Mouse (Mus musculus) lung, postnatal 0 days (tissue): ENCODE results near the gene Sparcl1. TPM values are rescaled to one million over a fixed set of nuclear protein-coding genes. Genes with fewer than 3 reads are reported as not detected.

ENCODE experiments used
- ATAC-seq: fragments of 200-750 bp; cut with Nextera tagmentation; 2 replicates; pipeline ENCODE4 v1.8.0; 2017; ENCODE audit warnings: moderate library complexity
- DNase-seq: peaks from one replicate; pipeline ENCODE4 v3.0.0-alpha.2; 2016; ENCODE audit warnings: low spot score
- H3K27ac ChIP-seq: fragments of 300-500 bp; sonication (generic); 2 replicates; pipeline ENCODE4 v1.5.1; 2014; ENCODE audit warnings: antibody characterized with exemption, mild to moderate bottlenecking, low read length, mixed read lengths
- H3K27me3 ChIP-seq: fragments of 300-500 bp; sonication (generic); replicated peaks from 2 replicates; pipeline ENCODE4 v1.6.1; 2014; ENCODE audit warnings: low read length, mixed read lengths; ENCODE audit not compliant: insufficient read depth
- H3K36me3 ChIP-seq: fragments of 300-500 bp; sonication (generic); 2 replicates; pipeline ENCODE4 v1.6.1; 2014; ENCODE audit warnings: low read length, mixed read lengths; ENCODE audit not compliant: insufficient read depth
- H3K4me1 ChIP-seq: fragments of 300-500 bp; sonication (generic); 2 replicates; pipeline ENCODE4 v1.6.1; 2014; ENCODE audit warnings: antibody characterized with exemption, low read depth, low read length, mixed read lengths; ENCODE audit not compliant: insufficient read depth
- H3K4me2 ChIP-seq: fragments of 300-500 bp; sonication (generic); replicated peaks from 2 replicates; pipeline ENCODE4 v1.6.1; 2014; ENCODE audit warnings: low read depth, mild to moderate bottlenecking, low read length, moderate library complexity, mixed read lengths
- H3K4me3 ChIP-seq: fragments of 300-500 bp; sonication (generic); 2 replicates; pipeline ENCODE4 v1.5.1; 2014; ENCODE audit warnings: low read depth, low read length
- H3K9ac ChIP-seq: fragments of 300-500 bp; sonication (generic); replicated peaks from 2 replicates; pipeline ENCODE4 v1.6.1; 2014; ENCODE audit warnings: low read depth, mild to moderate bottlenecking
- H3K9me3 ChIP-seq: fragments of 300-500 bp; sonication (generic); 2 replicates; pipeline ENCODE4 v1.6.1; 2016; ENCODE audit warnings: low read length, mixed read lengths
- CTCF ChIP-seq: IDR thresholded peaks from 2 replicates; pipeline ENCODE4 v1.5.1; 2016; ENCODE audit warnings: antibody characterized with exemption, mild to moderate bottlenecking
- EP300 ChIP-seq: IDR thresholded peaks from 2 replicates; pipeline ENCODE4 v1.6.1; 2016; ENCODE audit warnings: antibody characterized with exemption, mild to moderate bottlenecking, control low read depth
- WGBS: fragments of 180-500 bp; shearing (Covaris S2); extraction: QIAGEN DNeasy Blood & Tissue Kit; methylation state at CpG from one replicate; pipeline ENCODE4 v1.1.7; 2014; 5-methylcytosine and 5-hydroxymethylcytosine counted together
- polyA plus RNA-seq: library from polyadenylated mRNA; unstranded; fragments of >200 nt; fragmentation: Nextera tagmentation; extraction: Ambion mirVana; gene quantifications from 2 replicates; pipeline ENCODE4 v1.2.1, GENCODE M21; 2015

The Sparcl1 gene
- polyA plus RNA-seq, 1 experiment from 2014 or later = 285 TPM

DNA sequence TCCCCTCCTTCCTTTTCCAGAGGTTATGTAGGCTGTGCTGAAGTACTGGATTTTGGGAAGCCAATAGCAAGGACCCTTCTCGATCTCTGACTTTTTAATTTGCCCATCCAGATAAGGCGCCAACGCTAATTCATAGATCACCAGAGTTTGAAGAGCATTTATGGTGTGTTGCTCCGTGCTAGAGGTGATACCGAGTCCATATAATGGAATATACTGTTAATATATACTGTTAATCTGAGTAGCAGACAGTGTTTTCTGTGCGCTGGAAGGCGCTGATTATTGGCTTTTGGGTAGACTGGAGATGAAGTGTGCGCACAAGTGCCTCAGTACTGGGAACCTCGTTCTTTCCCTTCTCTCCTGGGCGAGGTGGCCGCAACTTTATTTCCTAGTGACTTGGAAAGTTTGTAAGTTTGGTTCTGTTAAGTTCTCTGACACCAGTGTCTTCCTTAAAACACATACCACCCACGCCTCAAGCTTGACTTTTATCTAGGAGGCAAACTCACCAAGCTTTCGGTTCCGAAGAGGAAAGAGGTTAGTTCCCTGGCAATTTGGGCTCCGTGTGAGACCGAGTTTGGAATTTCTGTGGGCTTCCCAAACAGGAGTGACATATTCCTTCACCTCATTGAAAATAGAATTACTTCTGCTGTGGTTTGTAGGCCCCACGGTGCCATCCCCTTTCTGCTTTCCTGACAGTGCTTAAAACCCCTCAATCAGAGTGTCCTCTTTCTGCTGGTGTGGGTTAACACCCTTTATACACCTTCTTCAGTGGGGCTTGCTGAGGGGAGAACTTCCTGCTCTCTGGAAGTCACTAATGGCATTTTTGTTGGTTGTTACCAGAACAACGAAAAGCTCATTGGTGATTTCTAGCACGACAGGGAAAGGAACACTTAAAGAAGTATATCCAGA is 66.1 kb downstream of the Sparcl1 start:
- H3K4me3 ChIP-seq = peak overlapping the region; percentile 86
- DNase-seq = peak; percentile 31
- peak overlapping the region; percentile 94 for H3K27ac ChIP-seq
- no peak for ATAC-seq
- under 1% methylated on average over 19 of the region's 19 CpGs for WGBS
- H3K9me3 ChIP-seq = no peaks in the 10 kb centered on the region
- H3K9ac ChIP-seq = peak overlapping the region; percentile 85
- TF ChIP-seq EP300 = no peak
- TF ChIP-seq CTCF = no peak
- H3K4me2 ChIP-seq = peak overlapping the region; percentile 78
- peaks cover 12% of the 10 kb centered on the region; the same call in 1 of the 2 replicates for H3K36me3 ChIP-seq
- no peaks in the 10 kb centered on the region for H3K27me3 ChIP-seq
- H3K4me1 ChIP-seq = peaks cover 8% of the 10 kb centered on the region; the same call in 1 of the 2 replicates

DNA sequence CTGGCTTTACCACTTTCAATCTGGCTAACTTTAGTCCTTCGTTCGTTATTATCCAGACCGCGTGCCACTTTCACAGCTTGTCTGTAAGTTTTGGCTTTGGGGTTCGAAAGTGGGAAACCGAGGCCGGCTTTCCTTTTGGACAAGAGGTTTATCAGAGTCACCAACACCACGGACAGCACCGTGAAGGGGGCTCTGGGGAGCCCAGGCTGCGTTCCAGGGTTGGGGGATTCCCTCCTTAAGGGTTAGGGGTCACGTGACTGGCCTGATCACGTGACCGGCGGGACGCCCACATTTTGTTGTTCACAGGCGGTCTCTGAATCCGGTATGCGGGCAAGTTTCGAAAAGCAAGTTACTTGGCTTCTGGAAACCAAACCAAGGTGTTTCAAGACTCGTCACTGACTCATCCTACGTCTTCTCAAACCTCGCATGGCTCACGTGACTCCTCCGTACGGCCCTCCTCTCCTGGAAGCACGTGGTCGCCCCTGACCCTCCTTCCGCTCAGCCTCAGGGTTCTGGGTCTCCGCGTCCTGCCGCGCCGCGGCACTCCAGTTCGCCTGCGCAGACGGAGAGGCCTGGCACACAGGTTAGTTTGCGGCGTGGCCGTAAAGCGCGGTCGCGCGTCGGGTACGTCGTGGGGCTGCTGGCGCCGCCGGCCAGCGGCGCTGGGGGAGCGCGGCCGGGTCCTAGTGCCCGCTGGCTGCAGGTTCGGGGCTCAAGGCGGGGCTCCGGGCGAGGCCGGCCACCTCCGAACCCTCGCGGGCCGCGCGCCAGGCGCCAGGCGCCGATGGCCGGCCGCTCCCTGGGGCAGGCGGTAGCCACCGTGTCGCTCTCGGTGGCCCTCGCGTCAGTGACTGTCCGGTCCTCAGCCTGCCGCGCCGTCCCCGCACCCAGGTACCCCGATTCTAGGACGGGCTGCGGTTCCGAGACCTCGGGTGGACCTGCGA is 67.0 kb downstream of the Sparcl1 start, which contains the start of gene Nudt9:
Gene Nudt9 (plus strand): TSS at position 51 of the 944 bp plus-strand sequence.
- Histone ChIP-seq H3K9me3 (no peaks in the 10 kb centered on the region), H3K27me3 (no peaks in the 10 kb centered on the region), H3K36me3 (peaks cover 11% of the 10 kb centered on the region; the same call in 1 of the 2 replicates), H3K9ac (peak within 1 kb of the TSS; percentile 85), H3K4me3 (peak within 1 kb of the TSS; percentile 86), H3K27ac (peak within 1 kb of the TSS; percentile 94), H3K4me2 (peak within 1 kb of the TSS; percentile 78), H3K4me1 (peaks cover 8% of the 10 kb centered on the region; the same call in 1 of the 2 replicates)
- 6% methylated on average over 68 of the region's 90 CpGs for WGBS
- TF ChIP-seq CTCF (0 out of 2 replicates have a peak, but pooled peaks have one; percentile 15), EP300 (no peak)
- DNase-seq = peak; percentile 99
- ATAC-seq = peak; percentile 99

DNA sequence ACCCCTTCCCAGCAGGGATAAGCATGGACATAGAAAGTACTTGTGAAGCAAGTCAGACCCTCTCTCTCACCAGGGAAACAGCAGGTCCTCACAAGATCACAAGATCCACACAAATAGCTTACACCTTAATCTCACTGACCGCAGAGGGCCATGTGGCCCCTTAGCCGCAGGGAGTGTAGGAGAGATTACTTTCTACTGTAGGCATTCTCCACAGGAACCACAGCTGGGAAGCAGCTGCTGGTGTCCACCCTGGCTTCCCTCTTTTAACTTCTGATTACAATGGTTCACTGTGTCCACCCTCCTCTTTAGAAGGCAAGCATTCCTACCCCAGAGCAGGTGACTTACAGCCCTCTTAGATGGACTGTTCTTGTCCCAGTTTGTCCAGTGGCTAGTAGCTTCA is 69.8 kb downstream of the Sparcl1 start:
- Histone ChIP-seq H3K27me3 (no peaks in the 10 kb centered on the region), H3K9me3 (no peaks in the 10 kb centered on the region), H3K4me3 (no peak overlapping the region), H3K9ac (no peak overlapping the region), H3K27ac (no peak overlapping the region), H3K4me1 (peaks cover 8% of the 10 kb centered on the region; the same call in 1 of the 2 replicates), H3K36me3 (no peaks in the 10 kb centered on the region), H3K4me2 (no peak overlapping the region)
- DNase-seq (no peak), ATAC-seq (no peak)
- WGBS = 28% methylated on average over 2 of the region's 2 CpGs
- no peak for TF ChIP-seq CTCF
- TF ChIP-seq EP300 = no peak

DNA sequence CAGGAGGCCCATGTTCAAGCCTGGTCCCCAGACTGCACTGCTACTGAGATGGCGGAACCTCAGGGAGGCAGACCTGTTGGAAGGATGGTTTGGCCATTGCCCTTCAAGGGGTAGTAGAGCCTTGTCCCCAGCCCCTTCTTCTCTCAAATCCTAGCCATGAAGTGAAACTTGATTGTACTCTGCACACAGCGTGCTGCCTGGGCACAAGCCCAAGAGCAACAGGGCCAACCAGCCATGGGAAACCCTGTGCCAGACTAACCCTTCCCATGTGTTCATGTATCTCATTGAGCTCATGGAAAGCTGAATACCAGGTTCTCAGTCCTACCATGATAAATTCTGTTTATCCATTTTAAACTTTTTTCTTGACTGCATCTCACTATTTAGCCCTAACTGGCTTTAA is 70.6 kb downstream of the Sparcl1 start:
- peaks cover 4% of the 10 kb centered on the region; the same call in 1 of the 2 replicates for H3K4me1 ChIP-seq
- no peaks in the 10 kb centered on the region for H3K27me3 ChIP-seq
- 84% methylated on average over 2 of the region's 2 CpGs for WGBS
- no peak overlapping the region for H3K9ac ChIP-seq
- H3K36me3 ChIP-seq = no peaks in the 10 kb centered on the region
- no peak for TF ChIP-seq CTCF
- no peak for DNase-seq
- H3K4me2 ChIP-seq = no peak overlapping the region
- no peak for ATAC-seq
- no peak overlapping the region for H3K27ac ChIP-seq
- no peak overlapping the region for H3K4me3 ChIP-seq
- no peaks in the 10 kb centered on the region for H3K9me3 ChIP-seq

DNA sequence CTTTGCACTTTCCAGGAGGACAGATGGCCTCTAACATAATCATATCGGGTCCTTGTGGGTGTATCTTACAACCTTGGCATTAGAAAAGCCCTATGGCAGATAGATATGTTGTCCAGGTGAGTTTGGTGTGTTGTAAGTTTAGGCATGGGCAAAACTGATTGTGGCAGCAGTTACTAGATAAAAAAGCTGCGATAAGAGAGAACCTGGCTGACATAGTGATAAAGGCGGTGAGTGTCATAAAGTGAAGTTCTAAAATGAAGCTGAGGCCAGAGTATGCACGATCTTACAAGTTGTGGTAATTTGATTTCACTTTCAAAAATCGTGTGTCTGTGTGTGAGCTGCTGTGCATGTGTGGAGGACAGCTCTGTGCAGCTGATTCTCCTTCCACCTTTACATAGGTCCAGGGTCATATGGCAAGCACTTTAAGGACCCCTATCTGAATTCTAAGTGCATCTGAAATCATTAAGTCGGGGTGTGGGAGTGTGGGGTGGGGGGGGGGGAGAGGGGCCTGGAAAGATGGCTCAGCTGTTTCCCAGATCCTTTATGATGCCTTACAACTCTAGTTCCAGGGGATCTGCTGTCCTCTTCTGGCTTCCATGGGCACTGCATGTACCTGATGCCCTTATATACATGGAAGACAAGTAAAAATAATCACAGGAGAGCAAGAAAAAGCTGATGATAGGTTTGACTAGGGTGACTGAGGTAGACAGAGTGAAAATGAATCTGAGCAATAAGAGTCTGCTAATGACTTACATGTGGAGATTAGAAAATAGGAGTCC is 74.2 kb downstream of the Sparcl1 start:
- no peak for TF ChIP-seq EP300
- peak; percentile 88 for TF ChIP-seq CTCF
- Histone ChIP-seq H3K4me1 (no peaks in the 10 kb centered on the region), H3K36me3 (no peaks in the 10 kb centered on the region), H3K27me3 (no peaks in the 10 kb centered on the region), H3K4me2 (no peak overlapping the region), H3K9me3 (no peaks in the 10 kb centered on the region), H3K9ac (no peak overlapping the region), H3K4me3 (no peak overlapping the region), H3K27ac (no peak overlapping the region)
- 66% methylated on average over 6 of the region's 6 CpGs for WGBS
- ATAC-seq = peak; percentile 56
- peak; percentile 68 for DNase-seq
